Mouse (Mus musculus) limb, embryonic 12.5 days (tissue): ENCODE measurements around the gene Fam47e. TPM values are rescaled to one million over a fixed set of nuclear protein-coding genes. Genes with fewer than 3 reads are reported as not detected.
"Not testable (repeated sequence)": the region's sequence is repeated elsewhere in the genome, so short reads cannot be mapped to it uniquely, and the experiment has no call there.

Experiments
- ATAC-seq: fragments of 200-750 bp; cut with Nextera tagmentation; 2 replicates; pipeline ENCODE4 v1.8.0; 2017; ENCODE audit warnings: low read depth, moderate TSS enrichment; ENCODE audit not compliant: insufficient number of reproducible peaks, insufficient read depth, low FRiP score, low TSS enrichment
- H3K27ac ChIP-seq: fragments of 300-500 bp; sonication (generic); 2 replicates; pipeline ENCODE4 v1.5.1; 2016; ENCODE audit warnings: mild to moderate bottlenecking, moderate library complexity
- H3K27me3 ChIP-seq: fragments of 300-500 bp; sonication (generic); 2 replicates; pipeline ENCODE4 v1.6.1; 2016; ENCODE audit warnings: mild to moderate bottlenecking, moderate library complexity
- H3K36me3 ChIP-seq: fragments of 300-500 bp; sonication (generic); 2 replicates; pipeline ENCODE4 v1.6.1; 2016; ENCODE audit warnings: mild to moderate bottlenecking, moderate library complexity
- H3K4me1 ChIP-seq: fragments of 300-500 bp; sonication (generic); replicated peaks from 2 replicates; pipeline ENCODE4 v1.6.1; 2016
- H3K4me2 ChIP-seq: fragments of 300-500 bp; sonication (generic); 2 replicates; pipeline ENCODE4 v1.6.1; 2016; ENCODE audit warnings: mild to moderate bottlenecking, moderate library complexity
- H3K4me3 ChIP-seq: fragments of 300-500 bp; sonication (generic); replicated peaks from 2 replicates; pipeline ENCODE4 v1.5.1; 2016; ENCODE audit warnings: mild to moderate bottlenecking
- H3K9ac ChIP-seq: fragments of 300-500 bp; sonication (generic); replicated peaks from 2 replicates; pipeline ENCODE4 v1.6.1; 2016; ENCODE audit warnings: mild to moderate bottlenecking, moderate library complexity
- H3K9me3 ChIP-seq: fragments of 300-500 bp; sonication (generic); 2 replicates; pipeline ENCODE4 v1.6.1; 2016; ENCODE audit warnings: mild to moderate bottlenecking, moderate library complexity
- WGBS: fragments of 180-500 bp; shearing (Covaris S2); methylation state at CpG from one replicate; pipeline ENCODE4 v1.1.7; 2016; 5-methylcytosine and 5-hydroxymethylcytosine counted together
- polyA plus RNA-seq: library from polyadenylated mRNA; unstranded; fragments of >200 nt; fragmentation: Nextera tagmentation; extraction: Ambion mirVana; gene quantifications from 2 replicates; pipeline ENCODE4 v1.2.1, GENCODE M21; 2016

The Fam47e gene
- polyA plus RNA-seq = 0.20 TPM in 1 of 2 replicates, not detected in the other

DNA sequence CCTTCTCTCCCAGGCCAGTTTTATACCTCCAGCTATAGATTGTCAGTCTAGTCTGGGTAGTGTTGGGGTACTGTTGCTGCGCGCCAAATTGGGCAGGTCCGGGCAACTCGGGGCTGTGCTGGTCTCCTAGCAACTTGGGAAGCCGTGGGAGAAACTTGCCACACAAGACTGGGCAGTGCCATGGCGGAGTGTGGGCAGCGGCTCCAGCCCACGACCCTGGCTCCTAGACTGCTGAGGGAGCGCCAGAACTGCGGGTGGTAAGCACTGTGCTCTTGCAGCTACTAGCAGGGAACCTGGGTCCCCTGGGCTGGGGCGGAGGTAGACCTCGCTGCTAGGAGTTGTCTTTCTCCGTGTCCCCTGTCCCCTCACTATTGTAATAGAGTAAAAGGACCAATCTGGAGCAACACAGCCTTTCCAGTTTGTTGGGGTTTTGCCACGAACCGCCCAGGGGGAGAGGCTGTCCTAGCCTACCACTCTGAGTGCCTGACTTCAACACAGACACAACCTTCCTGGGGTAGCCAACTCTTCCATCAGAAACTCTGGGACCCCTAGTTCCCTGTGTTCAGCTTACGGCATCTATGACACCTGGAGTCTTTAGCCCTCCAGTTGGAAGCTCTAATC is at the start of gene Fam47e:
TSS of gene Fam47e (plus strand) at position 179 of the 621 bp plus-strand sequence.
- H3K27me3 ChIP-seq = no peaks in the 10 kb centered on the region
- 0 out of 2 replicates have a peak, but pooled peaks cover 1% of the 10 kb centered on the region for H3K4me1 ChIP-seq
- ATAC-seq = no peak
- no peak within 1 kb of the TSS for H3K4me3 ChIP-seq
- H3K9ac ChIP-seq = no peak within 1 kb of the TSS
- H3K27ac ChIP-seq = no peak within 1 kb of the TSS
- H3K4me2 ChIP-seq = no peak within 1 kb of the TSS
- H3K9me3 ChIP-seq = no peaks in the 10 kb centered on the region
- 73% methylated on average over 16 of the region's 16 CpGs for WGBS
- H3K36me3 ChIP-seq = no peaks in the 10 kb centered on the region

GRCm38 (mm10) chr5:92505402-92505865 is 49.4 kb upstream of the Fam47e start:
- peak overlapping the region; percentile 96 for H3K27ac ChIP-seq
- H3K4me2 ChIP-seq = peak overlapping the region; percentile 74
- no peaks in the 10 kb centered on the region for H3K36me3 ChIP-seq
- no peaks in the 10 kb centered on the region for H3K27me3 ChIP-seq
- H3K9me3 ChIP-seq = no peaks in the 10 kb centered on the region
- peaks cover 18% of the 10 kb centered on the region for H3K4me1 ChIP-seq
- peak overlapping the region; percentile 72 for H3K4me3 ChIP-seq
- under 1% methylated on average over 48 of the region's 48 CpGs for WGBS
- peak overlapping the region; percentile 84 for H3K9ac ChIP-seq
- peak; percentile 97 for ATAC-seq

DNA sequence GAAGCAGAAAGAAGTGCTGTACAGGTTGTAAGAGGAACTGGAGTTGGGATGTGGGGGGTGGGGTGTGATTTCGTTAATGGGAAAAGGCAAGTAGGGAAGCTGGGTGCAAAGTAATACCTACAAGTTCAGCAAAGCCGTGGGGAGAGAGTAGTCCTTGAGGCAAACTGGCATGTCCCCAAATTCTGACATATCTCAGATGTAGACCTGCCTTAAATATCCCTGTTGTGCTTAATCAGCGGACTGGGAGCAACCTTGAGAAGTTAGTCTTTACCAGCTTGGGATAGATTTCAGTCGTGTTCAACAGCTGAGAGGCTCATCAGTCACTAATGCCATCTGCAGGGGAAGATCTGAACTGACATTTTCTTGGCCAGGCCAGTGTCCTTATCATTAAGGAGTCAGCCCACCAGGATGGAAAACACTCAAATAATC is 48.6 kb upstream of the Fam47e start:
- Histone ChIP-seq H3K9me3 (no peaks in the 10 kb centered on the region), H3K36me3 (no peaks in the 10 kb centered on the region), H3K27ac (peak overlapping the region; percentile 96; the same call in 1 of the 2 replicates), H3K27me3 (no peaks in the 10 kb centered on the region), H3K4me3 (peak overlapping the region; percentile 72), H3K9ac (0 out of 2 replicates have a peak overlapping the region, but pooled peaks have one; percentile 84), H3K4me1 (peaks cover 18% of the 10 kb centered on the region), H3K4me2 (peak overlapping the region; percentile 74)
- ATAC-seq = no peak
- WGBS = 25% methylated on average over 4 of the region's 4 CpGs

- ATAC-seq = no peak
- no peaks in the 10 kb centered on the region for H3K27me3 ChIP-seq
- H3K9me3 ChIP-seq = no peaks in the 10 kb centered on the region
- H3K4me3 ChIP-seq = peak within 1 kb of the TSS; percentile 72
- H3K4me2 ChIP-seq = peak within 1 kb of the TSS; percentile 74
- peaks cover 18% of the 10 kb centered on the region for H3K4me1 ChIP-seq
- peak within 1 kb of the TSS; percentile 96 for H3K27ac ChIP-seq
- H3K9ac ChIP-seq = peak within 1 kb of the TSS; percentile 84
- H3K36me3 ChIP-seq = no peaks in the 10 kb centered on the region
These were observed 48.1 kb upstream of the Fam47e start, which contains the start of gene Scarb2 for GRCm38 (mm10) chr5:92506733-92507132. TSS of gene Scarb2 (minus strand) at chr5:92506833.

GRCm38 (mm10) chr5:92508853-92509252 is 46.0 kb upstream of the Fam47e start:
- peaks cover 16% of the 10 kb centered on the region for H3K4me1 ChIP-seq
- H3K27ac ChIP-seq = no peak overlapping the region
- WGBS = 89% methylated on average over 5 of the region's 5 CpGs
- H3K27me3 ChIP-seq = no peaks in the 10 kb centered on the region
- H3K4me2 ChIP-seq = no peak overlapping the region
- no peaks in the 10 kb centered on the region for H3K36me3 ChIP-seq
- no peak overlapping the region for H3K9ac ChIP-seq
- no peak for ATAC-seq
- H3K9me3 ChIP-seq = no peaks in the 10 kb centered on the region
- H3K4me3 ChIP-seq = no peak overlapping the region

DNA sequence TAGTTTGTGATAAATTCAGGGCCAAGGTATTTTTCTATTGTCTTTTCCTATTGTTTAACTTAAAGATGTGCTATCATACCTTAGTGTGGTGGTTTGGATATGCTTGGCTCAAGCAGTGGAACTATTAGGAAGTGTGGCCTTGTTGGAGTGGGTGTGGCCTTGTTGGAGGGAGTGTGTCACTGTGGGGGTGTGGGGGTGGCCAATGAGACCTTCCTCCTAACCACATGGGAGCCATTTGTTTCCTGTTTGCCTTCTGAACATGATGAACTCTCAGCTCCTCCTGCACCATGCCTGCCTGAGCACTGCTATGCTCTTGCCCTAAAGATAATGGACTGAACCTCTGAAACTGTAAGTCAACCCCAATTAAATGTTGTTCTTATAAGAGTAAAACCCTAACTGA is 43.6 kb upstream of the Fam47e start:
- Histone ChIP-seq H3K4me2 (no peak overlapping the region), H3K27me3 (no peaks in the 10 kb centered on the region), H3K9ac (no peak overlapping the region), H3K27ac (no peak overlapping the region), H3K36me3 (no peaks in the 10 kb centered on the region), H3K4me1 (peaks cover 3% of the 10 kb centered on the region), H3K4me3 (no peak overlapping the region), H3K9me3 (no peaks in the 10 kb centered on the region)
- ATAC-seq = no peak

DNA sequence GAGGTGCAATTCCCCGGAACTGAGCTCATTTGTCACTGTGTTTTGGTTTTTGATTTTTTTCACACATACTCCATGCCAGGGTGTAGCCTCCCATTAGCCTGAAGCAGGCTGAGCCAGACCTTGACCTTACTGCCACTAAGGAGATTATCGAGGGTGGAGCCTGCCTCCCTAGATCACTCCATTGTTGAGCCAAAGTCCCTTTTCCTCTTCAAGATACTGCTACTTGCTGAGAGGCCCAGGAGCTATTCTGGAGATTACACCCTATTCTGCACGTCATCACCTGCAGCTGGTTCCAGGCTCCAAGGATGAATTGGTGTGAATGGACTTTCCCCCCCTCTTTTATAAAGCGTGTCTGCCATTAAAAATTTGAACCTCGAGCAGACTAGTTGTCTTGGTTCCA is 42.8 kb upstream of the Fam47e start:
- Histone ChIP-seq H3K4me3 (no peak overlapping the region), H3K4me2 (no peak overlapping the region), H3K27ac (no peak overlapping the region), H3K9ac (no peak overlapping the region), H3K36me3 (no peaks in the 10 kb centered on the region), H3K27me3 (no peaks in the 10 kb centered on the region), H3K4me1 (no peaks in the 10 kb centered on the region), H3K9me3 (no peaks in the 10 kb centered on the region)
- 92% methylated on average over 5 of the region's 5 CpGs for WGBS
- ATAC-seq = no peak

DNA sequence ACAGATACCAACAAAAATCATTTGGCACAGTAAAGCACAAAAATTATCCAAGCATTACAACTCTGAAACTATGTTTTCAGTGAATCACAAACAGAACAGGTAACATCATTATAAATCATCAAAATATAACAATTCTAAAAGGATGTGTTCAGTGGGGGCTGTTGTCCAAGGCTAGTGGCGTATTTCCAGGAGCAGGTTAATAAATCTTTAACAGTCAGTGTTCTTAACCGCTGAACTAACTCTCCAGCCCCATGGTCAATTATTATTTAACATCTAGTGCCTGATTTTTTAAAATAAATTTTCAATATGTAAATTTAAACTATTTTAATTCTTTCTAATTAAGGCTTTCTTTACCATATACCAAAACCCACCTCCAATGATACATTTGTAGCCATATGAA is 33.7 kb upstream of the Fam47e start:
- not testable (repeated sequence) for ATAC-seq, H3K4me1 ChIP-seq
- 80% methylated on average over 2 of the region's 2 CpGs for WGBS

DNA sequence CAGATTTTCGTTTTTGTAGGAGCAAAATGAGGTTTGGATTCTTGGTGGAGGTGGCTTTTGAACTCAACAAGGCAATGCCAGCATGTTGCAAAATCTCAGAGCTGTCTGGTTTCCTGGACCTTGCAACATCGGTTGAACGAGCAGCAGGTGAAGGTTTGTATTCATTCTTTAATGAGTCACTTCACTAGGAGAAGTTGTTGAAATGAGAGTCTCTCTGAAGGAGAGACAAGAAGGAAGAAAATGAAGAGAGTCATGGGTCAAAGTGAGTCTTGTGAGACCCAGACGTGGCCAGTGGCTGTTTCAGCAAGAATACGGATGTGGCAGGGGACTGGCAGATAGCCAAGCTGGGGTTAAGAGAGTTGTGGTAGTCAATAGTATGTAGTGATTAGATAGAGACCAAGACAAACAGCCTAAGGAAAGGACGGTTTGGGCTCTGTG is 30.0 kb upstream of the Fam47e start:
- Histone ChIP-seq H3K4me1 (no peaks in the 10 kb centered on the region), H3K27ac (no peak overlapping the region), H3K4me3 (no peak overlapping the region), H3K4me2 (no peak overlapping the region), H3K36me3 (no peaks in the 10 kb centered on the region), H3K27me3 (no peaks in the 10 kb centered on the region), H3K9me3 (no peaks in the 10 kb centered on the region), H3K9ac (no peak overlapping the region)
- 84% methylated on average over 6 of the region's 6 CpGs for WGBS
- no peak for ATAC-seq

More for the DNA sequence above, 33.7 kb upstream of the Fam47e start:
- not testable (repeated sequence) for H3K27ac ChIP-seq, H3K9ac ChIP-seq, H3K27me3 ChIP-seq, H3K9me3 ChIP-seq, H3K4me2 ChIP-seq, H3K4me3 ChIP-seq, H3K36me3 ChIP-seq

GRCm38 (mm10) chr5:92539698-92540097 is 15.2 kb upstream of the Fam47e start:
- Histone ChIP-seq H3K4me3 (no peak overlapping the region), H3K4me2 (no peak overlapping the region), H3K36me3 (no peaks in the 10 kb centered on the region), H3K4me1 (no peaks in the 10 kb centered on the region), H3K9ac (no peak overlapping the region), H3K9me3 (no peaks in the 10 kb centered on the region), H3K27ac (no peak overlapping the region), H3K27me3 (no peaks in the 10 kb centered on the region)
- ATAC-seq = no peak
- 87% methylated on average over 4 of the region's 4 CpGs for WGBS

GRCm38 (mm10) chr5:92552611-92553010 is 2.3 kb upstream of the Fam47e start:
- no peak for ATAC-seq
- Histone ChIP-seq H3K4me3 (no peak overlapping the region), H3K9me3 (no peaks in the 10 kb centered on the region), H3K27ac (no peak overlapping the region), H3K4me1 (no peaks in the 10 kb centered on the region), H3K4me2 (no peak overlapping the region), H3K36me3 (no peaks in the 10 kb centered on the region), H3K9ac (no peak overlapping the region), H3K27me3 (no peaks in the 10 kb centered on the region)
- WGBS = 91% methylated on average over 2 of the region's 2 CpGs

GRCm38 (mm10) chr5:92553939-92554338 is 930 bp upstream of the Fam47e start:
- Histone ChIP-seq H3K9ac (no peak overlapping the region), H3K4me2 (no peak overlapping the region), H3K4me3 (no peak overlapping the region), H3K27ac (no peak overlapping the region), H3K9me3 (no peaks in the 10 kb centered on the region), H3K27me3 (no peaks in the 10 kb centered on the region), H3K36me3 (no peaks in the 10 kb centered on the region), H3K4me1 (no peaks in the 10 kb centered on the region)
- ATAC-seq = no peak
- WGBS = 68% methylated on average over 3 of the region's 3 CpGs
